Mouse (Mus musculus) ES-Bruce4 (cell line): Measurements from ENCODE around the gene Sertad1.

Experiments used
- CTCF ChIP-seq: IDR thresholded peaks from one replicate; pipeline ENCODE4 v1.8.1; 2011; ENCODE audit warnings: low read depth, low read length
- EP300 ChIP-seq: IDR thresholded peaks from 2 replicates; pipeline ENCODE4 v1.6.1; 2011; ENCODE audit warnings: low read depth, low read length; ENCODE audit not compliant: insufficient read depth

DNA sequence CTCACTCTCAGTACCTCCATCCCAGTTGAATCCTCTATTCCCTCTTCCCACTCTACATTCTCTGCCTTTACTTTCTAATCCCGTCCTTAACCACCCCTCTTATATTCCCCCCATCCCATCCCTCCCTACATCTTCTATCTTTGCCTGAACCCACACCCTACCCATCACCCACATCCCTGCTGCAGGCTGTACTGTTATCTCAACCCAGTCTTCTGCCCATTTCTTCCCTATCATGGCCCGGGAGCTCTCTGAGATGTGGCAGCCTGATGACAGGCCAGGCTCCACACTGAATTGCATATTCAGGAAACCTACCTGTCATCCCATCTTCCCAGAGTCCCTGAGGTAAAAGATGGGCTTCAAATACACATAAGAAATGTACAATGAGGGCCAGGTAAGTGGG, 52.1 kb downstream of the Sertad1 start:
- TF ChIP-seq CTCF (no peak), EP300 (no peak)
